Comparison of ENCODE assay signal across 7 mouse cellular contexts in the genomic region with DNA sequence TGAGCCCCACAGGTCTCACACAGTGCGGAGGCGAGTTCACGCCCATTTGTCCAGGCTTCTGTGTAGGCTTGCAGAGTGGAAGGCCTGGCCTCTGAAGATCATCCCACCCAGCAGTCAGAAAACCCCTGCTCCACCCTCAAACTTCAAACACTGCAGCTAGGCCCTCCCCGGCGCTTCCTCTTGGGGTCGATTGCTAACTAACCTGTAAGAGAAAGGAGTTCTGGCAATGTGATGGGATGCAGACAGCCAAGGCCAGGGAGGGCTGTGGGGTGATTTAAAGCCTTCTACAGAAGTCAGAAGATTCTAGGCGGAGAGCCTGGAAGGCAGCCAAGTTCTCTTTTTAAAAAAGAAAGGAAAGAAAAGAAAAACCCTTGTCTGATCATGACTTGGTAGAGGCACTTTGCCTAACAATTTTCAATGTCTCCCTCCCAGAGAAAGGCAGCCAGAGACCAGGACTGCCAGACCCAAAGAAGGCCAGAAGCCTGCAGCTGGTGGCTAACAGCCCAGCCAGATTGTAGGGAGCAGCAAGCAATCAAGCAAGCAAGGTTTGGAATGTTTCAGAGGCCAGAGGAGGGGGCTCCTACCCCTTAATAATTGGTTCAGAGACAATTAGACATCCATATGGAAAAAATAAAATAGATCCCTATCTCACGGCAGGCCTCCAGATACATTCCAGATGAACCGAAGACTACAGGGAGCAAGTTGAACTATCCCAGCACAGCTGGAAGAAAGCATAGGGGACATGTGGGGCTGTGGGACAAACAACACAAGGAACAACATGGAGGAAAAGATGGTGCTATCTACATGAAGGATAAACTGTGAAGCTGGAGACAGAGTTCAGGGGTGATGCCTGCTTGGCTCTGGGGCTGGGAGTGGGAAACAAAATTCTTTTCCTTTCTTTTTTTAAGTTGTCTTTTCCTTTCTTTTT. TPM values are rescaled to one million over a fixed set of nuclear protein-coding genes. Genes with fewer than 3 reads are reported as not detected.
DNase-seq lines count a peak whose midpoint lies in the region; ATAC-seq and TF ChIP-seq lines count a peak whose summit lies in the region.

No protein-coding gene starts in this region.

- peak; percentile 74 for ATAC-seq in lung, embryonic 16.5 days (ENCODE audit: low read depth)
- peak; percentile 76 for ATAC-seq in embryonic facial prominence, embryonic 14.5 days (ENCODE audit: low read depth)
- ATAC-seq in neural tube, embryonic 15.5 days (ENCODE audit: low FRiP score), result no peak

- H3K4me2 ChIP-seq in lung, embryonic 16.5 days (ENCODE audit: low read depth, low read length), result 0 out of 2 replicates have a peak overlapping the region, but pooled peaks have one; percentile 17
- H3K4me2 ChIP-seq in embryonic facial prominence, embryonic 14.5 days (ENCODE audit: low read depth, low read length), result peak overlapping the region; percentile 25
- no peak overlapping the region for H3K4me2 ChIP-seq in neural tube, embryonic 15.5 days

- no peak for DNase-seq in lung, adult 2 months
- DNase-seq in embryonic facial prominence, embryonic 14.5 days (ENCODE audit: low spot score), result peak; percentile 87
- peak; percentile 55 to 71 for DNase-seq in heart, postnatal 14 days
- DNase-seq in frontal cortex, postnatal 25 days (ENCODE audit: low spot score in 2 of 2), result no peak
- no peak for DNase-seq in cerebellum, adult 8-10 months

- no peak for TF ChIP-seq POLR2A in lung, adult 2 months (IDR thresholded peaks at IDR 0.05; ENCODE audit: borderline replicate concordance, extremely low read depth, low read depth, low read length)

- H3K36me3 ChIP-seq in lung, embryonic 16.5 days (ENCODE audit: control insufficient read depth, insufficient read depth, low read length), result no peaks in the 10 kb centered on the region
- H3K36me3 ChIP-seq in embryonic facial prominence, embryonic 14.5 days (ENCODE audit: control insufficient read depth, insufficient read depth, low read length), result no peaks in the 10 kb centered on the region
- H3K36me3 ChIP-seq in neural tube, embryonic 15.5 days, result no peaks in the 10 kb centered on the region

- no peak for TF ChIP-seq CTCF in lung, adult 2 months (IDR thresholded peaks at IDR 0.05; ENCODE audit: insufficient read depth, low read length)

- no peaks in the 10 kb centered on the region for H3K9me3 ChIP-seq in lung, embryonic 16.5 days (ENCODE audit: control insufficient read depth, low read length)
- H3K9me3 ChIP-seq in embryonic facial prominence, embryonic 14.5 days (ENCODE audit: control insufficient read depth, low read length), result no peaks in the 10 kb centered on the region
- H3K9me3 ChIP-seq in neural tube, embryonic 15.5 days (replicated peaks), result no peaks in the 10 kb centered on the region

- H3K4me1 ChIP-seq in lung, embryonic 16.5 days (replicated peaks; ENCODE audit: control insufficient read depth, insufficient read depth, low read length), result peaks cover 12% of the 10 kb centered on the region
- H3K4me1 ChIP-seq in lung, adult 2 months (ENCODE audit: control insufficient read depth, insufficient read depth, low read length), result no peaks in the 10 kb centered on the region
- peaks cover 14% of the 10 kb centered on the region for H3K4me1 ChIP-seq in embryonic facial prominence, embryonic 14.5 days (ENCODE audit: control insufficient read depth, insufficient read depth, low read length)
- H3K4me1 ChIP-seq in neural tube, embryonic 15.5 days, result peaks cover 19% of the 10 kb centered on the region

- H3K27me3 ChIP-seq in lung, embryonic 16.5 days (ENCODE audit: control insufficient read depth, insufficient read depth, low read depth, low read length), result no peaks in the 10 kb centered on the region
- H3K27me3 ChIP-seq in embryonic facial prominence, embryonic 14.5 days (replicated peaks; ENCODE audit: control insufficient read depth, insufficient read depth, low read length), result no peaks in the 10 kb centered on the region
- no peaks in the 10 kb centered on the region for H3K27me3 ChIP-seq in neural tube, embryonic 15.5 days (replicated peaks)

- WGBS in lung, embryonic 16.5 days, result 31% methylated on average over 9 of the region's 9 CpGs
- WGBS in lung, adult 2 months, result 44% methylated on average over 9 of the region's 9 CpGs
- 14% methylated on average over 9 of the region's 9 CpGs for WGBS in embryonic facial prominence, embryonic 14.5 days
- 33% methylated on average over 9 of the region's 9 CpGs for WGBS in neural tube, embryonic 15.5 days

- H3K9ac ChIP-seq in lung, embryonic 16.5 days (ENCODE audit: low read length), result peak overlapping the region; percentile 44
- H3K9ac ChIP-seq in embryonic facial prominence, embryonic 14.5 days (ENCODE audit: low read depth, low read length), result peak overlapping the region; percentile 15; the same call in 1 of the 2 replicates
- H3K9ac ChIP-seq in neural tube, embryonic 15.5 days (replicated peaks), result no peak overlapping the region

- intact Hi-C loops in heart, postnatal 14 days (cut with DNase I), result no loop called here

- no peak overlapping the region for H3K4me3 ChIP-seq in lung, embryonic 16.5 days (ENCODE audit: low read length)
- no peak overlapping the region for H3K4me3 ChIP-seq in lung, adult 2 months (replicated peaks; ENCODE audit: extremely low read depth, low read depth, low read length)
- no peak overlapping the region for H3K4me3 ChIP-seq in embryonic facial prominence, embryonic 14.5 days (ENCODE audit: low read depth, low read length)
- no peak overlapping the region for H3K4me3 ChIP-seq in neural tube, embryonic 15.5 days (replicated peaks)

- H3K27ac ChIP-seq in lung, embryonic 16.5 days (ENCODE audit: low read length), result peak overlapping the region; percentile 63
- H3K27ac ChIP-seq in embryonic facial prominence, embryonic 14.5 days (replicated peaks; ENCODE audit: low read depth, low read length), result peak overlapping the region; percentile 89
- H3K27ac ChIP-seq in neural tube, embryonic 15.5 days (replicated peaks), result peak overlapping the region; percentile 63

RNA-seq across cellular contexts. Expression of a gene that starts 6.3 kb away (rescaled TPM):
- polyA plus RNA-seq in lung, embryonic 16.5 days (2015; fragmentation: Nextera tagmentation; extraction: Ambion mirVana), result 3.1 TPM in 2 replicates
- polyA plus RNA-seq in lung, adult 2 months (2012; rRNA removed), result 2.4 and 3.2 TPM in 2 replicates
- polyA plus RNA-seq in embryonic facial prominence, embryonic 14.5 days (2014; fragmentation: Nextera tagmentation; extraction: Ambion mirVana), result 6.6 and 8.4 TPM in 2 replicates
- 1 to 10 TPM; 2.2 to 2.9 TPM for total RNA-seq in heart, postnatal 14 days (2021)
- polyA plus RNA-seq in neural tube, embryonic 15.5 days (2015; fragmentation: Nextera tagmentation; extraction: Ambion mirVana), result 49.9 and 60.7 TPM in 2 replicates

RNA-seq across cellular contexts. Expression of a gene that starts 20.9 kb away (rescaled TPM):
- polyA plus RNA-seq in lung, embryonic 16.5 days (2015; fragmentation: Nextera tagmentation; extraction: Ambion mirVana), result 1.1 and 1.2 TPM in 2 replicates
- 2.6 and 2.7 TPM in 2 replicates for polyA plus RNA-seq in lung, adult 2 months (2012; rRNA removed)
- polyA plus RNA-seq in embryonic facial prominence, embryonic 14.5 days (2014; fragmentation: Nextera tagmentation; extraction: Ambion mirVana), result 1.6 and 1.9 TPM in 2 replicates
- 1 to 10 TPM; 1.4 to 2.1 TPM for total RNA-seq in heart, postnatal 14 days (2021)
- polyA plus RNA-seq in neural tube, embryonic 15.5 days (2015; fragmentation: Nextera tagmentation; extraction: Ambion mirVana), result 11.2 and 12.3 TPM in 2 replicates

RNA-seq across cellular contexts. Expression of a gene that starts 21.7 kb away (rescaled TPM):
- 17.0 and 17.1 TPM in 2 replicates for polyA plus RNA-seq in lung, embryonic 16.5 days (2015; fragmentation: Nextera tagmentation; extraction: Ambion mirVana)
- polyA plus RNA-seq in lung, adult 2 months (2012; rRNA removed), result 41.2 and 47.4 TPM in 2 replicates
- 17.7 and 20.9 TPM in 2 replicates for polyA plus RNA-seq in embryonic facial prominence, embryonic 14.5 days (2014; fragmentation: Nextera tagmentation; extraction: Ambion mirVana)
- total RNA-seq in heart, postnatal 14 days (2021), result 10 to 100 TPM; 26.6 to 26.9 TPM
- polyA plus RNA-seq in neural tube, embryonic 15.5 days (2015; fragmentation: Nextera tagmentation; extraction: Ambion mirVana), result 9.2 and 9.5 TPM in 2 replicates

RNA-seq across cellular contexts. Expression of a gene that starts 25.8 kb away (rescaled TPM):
- polyA plus RNA-seq in lung, embryonic 16.5 days (2015; fragmentation: Nextera tagmentation; extraction: Ambion mirVana), result 0.23 and 0.35 TPM in 2 replicates
- 0.45 and 0.62 TPM in 2 replicates for polyA plus RNA-seq in lung, adult 2 months (2012; rRNA removed)
- 0.28 TPM in 1 of 2 replicates, not detected in the other for polyA plus RNA-seq in embryonic facial prominence, embryonic 14.5 days (2014; fragmentation: Nextera tagmentation; extraction: Ambion mirVana)
- total RNA-seq in heart, postnatal 14 days (2021), result not detected
- 0.51 and 0.70 TPM in 2 replicates for polyA plus RNA-seq in neural tube, embryonic 15.5 days (2015; fragmentation: Nextera tagmentation; extraction: Ambion mirVana)

RNA-seq across cellular contexts. Expression of a gene that starts 29.7 kb away (rescaled TPM):
- polyA plus RNA-seq in lung, embryonic 16.5 days (2015; fragmentation: Nextera tagmentation; extraction: Ambion mirVana), result 70.6 and 82.1 TPM in 2 replicates
- 10.7 and 14.4 TPM in 2 replicates for polyA plus RNA-seq in lung, adult 2 months (2012; rRNA removed)
- polyA plus RNA-seq in embryonic facial prominence, embryonic 14.5 days (2014; fragmentation: Nextera tagmentation; extraction: Ambion mirVana), result 55.7 and 60.2 TPM in 2 replicates
- total RNA-seq in heart, postnatal 14 days (2021), result 10 to 100 TPM; 20.9 to 25.8 TPM
- 68.4 and 73.7 TPM in 2 replicates for polyA plus RNA-seq in neural tube, embryonic 15.5 days (2015; fragmentation: Nextera tagmentation; extraction: Ambion mirVana)

Comparison
In these comparisons a context has a peak if more than half of its experiments do, and no peak if none do; other contexts are left out.
1. DNase-seq: peak in embryonic facial prominence, embryonic 14.5 days (single experiment) and heart, postnatal 14 days (2 of 2); none in lung, adult 2 months (single experiment), frontal cortex, postnatal 25 days (0 of 2) and cerebellum, adult 8-10 months (single experiment).
2. Peak in every context shown above with its lines, with median percentiles within 50 percentile points of each other: H3K27ac ChIP-seq.